Mouse (Mus musculus) liver, embryonic 12.5 days (tissue): ENCODE measurements around the gene Apba1. TPM values are rescaled to one million over a fixed set of nuclear protein-coding genes. Genes with fewer than 3 reads are reported as not detected.

ENCODE experiments used
- ATAC-seq: fragments of 200-750 bp; cut with Nextera tagmentation; 2 replicates; pipeline ENCODE4 v1.8.0; 2017; ENCODE audit warnings: moderate number of reproducible peaks, mild to moderate bottlenecking, moderate library complexity
- H3K27ac ChIP-seq: fragments of 300-500 bp; sonication (generic); 2 replicates; pipeline ENCODE4 v1.5.1; 2016; ENCODE audit warnings: mild to moderate bottlenecking
- H3K27me3 ChIP-seq: fragments of 300-500 bp; sonication (generic); replicated peaks from 2 replicates; pipeline ENCODE4 v1.6.1; 2016; ENCODE audit warnings: mild to moderate bottlenecking, moderate library complexity
- H3K36me3 ChIP-seq: fragments of 300-500 bp; sonication (generic); 2 replicates; pipeline ENCODE4 v1.6.1; 2016; ENCODE audit warnings: mild to moderate bottlenecking, moderate library complexity
- H3K4me1 ChIP-seq: fragments of 300-500 bp; sonication (generic); 2 replicates; pipeline ENCODE4 v1.6.1; 2016
- H3K4me2 ChIP-seq: fragments of 300-500 bp; sonication (generic); 2 replicates; pipeline ENCODE4 v1.6.1; 2016; ENCODE audit warnings: mild to moderate bottlenecking, moderate library complexity
- H3K4me3 ChIP-seq: fragments of 300-500 bp; sonication (generic); 2 replicates; pipeline ENCODE4 v1.5.1; 2016; ENCODE audit warnings: mild to moderate bottlenecking, moderate library complexity
- H3K9ac ChIP-seq: fragments of 300-500 bp; sonication (generic); 2 replicates; pipeline ENCODE4 v1.6.1; 2016; ENCODE audit warnings: mild to moderate bottlenecking, moderate library complexity
- H3K9me3 ChIP-seq: fragments of 300-500 bp; sonication (generic); replicated peaks from 2 replicates; pipeline ENCODE4 v1.6.1; 2016; ENCODE audit warnings: mild to moderate bottlenecking, moderate library complexity
- WGBS: fragments of 180-500 bp; shearing (Covaris S2); methylation state at CpG from one replicate; pipeline ENCODE4 v1.1.7; 2016; ENCODE audit not compliant: insufficient replicate concordance; 5-methylcytosine and 5-hydroxymethylcytosine counted together
- polyA plus RNA-seq: library from polyadenylated mRNA; unstranded; fragments of >200 nt; fragmentation: Nextera tagmentation; extraction: Ambion mirVana; gene quantifications from 2 replicates; pipeline ENCODE4 v1.2.1, GENCODE M21; 2016

Gene Apba1
- polyA plus RNA-seq, 1 experiment from 2014 or later = 0.01 TPM

- Histone ChIP-seq H3K4me2 (no peak overlapping the region), H3K9ac (no peak overlapping the region), H3K27ac (no peak overlapping the region), H3K4me1 (no peaks in the 10 kb centered on the region), H3K36me3 (no peaks in the 10 kb centered on the region), H3K9me3 (no peaks in the 10 kb centered on the region), H3K4me3 (no peak overlapping the region), H3K27me3 (no peaks in the 10 kb centered on the region)
- 70% methylated on average over 5 of the region's 5 CpGs for WGBS
- ATAC-seq = no peak
Observed at GRCm38 (mm10) chr19:23810512-23810911, 51.8 kb downstream of the Apba1 start.

DNA sequence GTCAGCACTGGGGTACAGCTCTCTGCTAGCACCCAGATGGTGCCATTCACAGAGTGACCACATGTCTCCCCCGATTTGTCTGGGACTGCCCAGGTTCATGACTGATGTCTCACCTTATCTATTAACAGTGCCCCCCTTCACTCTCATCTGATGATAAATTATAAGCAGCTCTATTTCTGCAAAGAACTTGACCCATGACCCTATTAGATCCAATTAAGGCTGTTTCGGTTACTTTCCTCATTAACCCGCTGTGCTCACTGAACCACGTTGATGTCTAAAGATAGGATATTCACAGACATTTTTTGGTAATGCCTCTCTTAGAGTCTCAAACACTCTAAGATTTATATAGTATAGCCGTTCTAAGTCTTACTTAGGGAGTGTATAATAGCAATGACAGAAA is 52.3 kb downstream of the Apba1 start:
- ATAC-seq = no peak
- no peaks in the 10 kb centered on the region for H3K27me3 ChIP-seq
- H3K4me2 ChIP-seq = no peak overlapping the region
- no peaks in the 10 kb centered on the region for H3K4me1 ChIP-seq
- no peaks in the 10 kb centered on the region for H3K36me3 ChIP-seq
- no peak overlapping the region for H3K27ac ChIP-seq
- WGBS = 75% methylated on average over 5 of the region's 5 CpGs
- no peak overlapping the region for H3K4me3 ChIP-seq
- H3K9ac ChIP-seq = no peak overlapping the region
- no peaks in the 10 kb centered on the region for H3K9me3 ChIP-seq

- Histone ChIP-seq H3K27me3 (no peaks in the 10 kb centered on the region), H3K4me2 (no peak overlapping the region), H3K4me3 (no peak overlapping the region), H3K4me1 (no peaks in the 10 kb centered on the region), H3K9me3 (no peaks in the 10 kb centered on the region), H3K9ac (no peak overlapping the region), H3K27ac (no peak overlapping the region), H3K36me3 (no peaks in the 10 kb centered on the region)
- ATAC-seq = no peak
- WGBS = 70% methylated on average over 13 of the region's 13 CpGs
Observed at GRCm38 (mm10) chr19:23816762-23817161, 58.1 kb downstream of the Apba1 start.

DNA sequence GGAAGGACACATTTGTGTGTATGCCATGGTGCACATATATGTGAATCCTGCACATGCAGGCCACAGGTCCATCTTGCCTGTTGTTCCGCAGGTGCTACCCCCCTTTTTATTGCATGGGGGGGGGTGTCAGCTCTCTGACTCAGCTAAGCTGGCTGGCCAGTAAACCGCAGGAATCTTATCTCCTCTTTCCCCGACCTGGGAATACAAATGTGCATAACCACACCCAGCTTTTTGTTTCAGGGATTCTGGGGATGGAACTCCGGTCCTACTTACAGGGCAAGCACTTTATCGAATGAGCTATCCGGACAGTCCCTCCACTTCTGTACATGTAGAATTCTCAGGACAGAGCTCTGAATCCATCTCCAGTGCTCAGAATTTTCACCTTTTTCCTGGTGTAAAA is 58.5 kb downstream of the Apba1 start:
- WGBS = 54% methylated on average over 6 of the region's 6 CpGs
- no peaks in the 10 kb centered on the region for H3K4me1 ChIP-seq
- H3K27ac ChIP-seq = no peak overlapping the region
- ATAC-seq = no peak
- H3K36me3 ChIP-seq = no peaks in the 10 kb centered on the region
- no peaks in the 10 kb centered on the region for H3K9me3 ChIP-seq
- no peak overlapping the region for H3K4me3 ChIP-seq
- H3K27me3 ChIP-seq = no peaks in the 10 kb centered on the region
- no peak overlapping the region for H3K4me2 ChIP-seq
- no peak overlapping the region for H3K9ac ChIP-seq

DNA sequence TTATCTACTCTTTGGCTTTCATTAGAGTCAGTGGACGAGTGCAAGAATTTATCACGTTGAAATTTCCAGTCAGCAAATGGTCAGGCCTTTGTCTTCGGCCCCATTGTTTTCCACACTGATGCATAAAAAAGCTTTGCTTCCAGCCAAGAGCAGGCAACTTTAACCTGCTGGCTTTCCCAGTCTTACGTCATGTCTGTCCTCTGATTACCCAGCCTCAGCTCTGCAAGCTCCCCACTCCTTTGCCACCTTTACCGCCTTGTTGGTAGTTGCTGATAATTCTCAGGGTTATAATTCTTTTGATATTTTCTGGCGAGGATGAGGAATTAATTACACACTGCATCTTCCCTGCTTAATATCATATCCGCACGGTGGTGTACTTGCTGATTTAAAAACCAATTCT is 61.2 kb downstream of the Apba1 start:
- no peak for ATAC-seq
- WGBS = 56% methylated on average over 8 of the region's 8 CpGs
- Histone ChIP-seq H3K27me3 (no peaks in the 10 kb centered on the region), H3K9me3 (no peaks in the 10 kb centered on the region), H3K36me3 (no peaks in the 10 kb centered on the region), H3K9ac (no peak overlapping the region), H3K4me3 (no peak overlapping the region), H3K4me1 (no peaks in the 10 kb centered on the region), H3K4me2 (no peak overlapping the region), H3K27ac (no peak overlapping the region)

DNA sequence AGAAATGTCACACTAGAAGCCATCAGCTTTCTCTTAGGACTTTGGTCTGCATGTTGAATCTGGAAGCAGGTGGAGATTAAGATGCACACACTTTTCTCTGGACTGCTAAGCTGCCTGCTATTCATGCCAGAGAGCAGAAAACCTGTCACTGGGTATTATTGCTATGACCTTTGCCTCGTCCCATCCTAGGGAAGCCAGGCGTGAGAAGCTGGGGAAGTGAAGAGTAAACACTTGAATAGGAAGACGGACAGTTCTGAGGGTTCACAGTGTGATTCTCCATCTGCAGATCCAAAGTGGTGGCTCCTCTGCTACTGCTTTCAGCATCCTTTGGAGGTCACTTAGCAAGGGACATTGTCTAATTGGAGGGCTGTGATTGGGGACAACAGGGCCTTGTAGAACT is 63.8 kb downstream of the Apba1 start:
- no peak overlapping the region for H3K4me2 ChIP-seq
- H3K4me3 ChIP-seq = no peak overlapping the region
- H3K27ac ChIP-seq = no peak overlapping the region
- H3K36me3 ChIP-seq = no peaks in the 10 kb centered on the region
- H3K4me1 ChIP-seq = no peaks in the 10 kb centered on the region
- ATAC-seq = no peak
- no peaks in the 10 kb centered on the region for H3K9me3 ChIP-seq
- WGBS = 55% methylated on average over 3 of the region's 3 CpGs
- no peaks in the 10 kb centered on the region for H3K27me3 ChIP-seq
- H3K9ac ChIP-seq = no peak overlapping the region

- Histone ChIP-seq H3K9me3 (no peaks in the 10 kb centered on the region), H3K36me3 (no peaks in the 10 kb centered on the region), H3K9ac (no peak overlapping the region), H3K4me2 (no peak overlapping the region), H3K27me3 (no peaks in the 10 kb centered on the region), H3K4me3 (no peak overlapping the region), H3K4me1 (no peaks in the 10 kb centered on the region), H3K27ac (no peak overlapping the region)
- ATAC-seq = no peak
- WGBS = 60% methylated on average over 4 of the region's 4 CpGs
Observed at GRCm38 (mm10) chr19:23823533-23823932, 64.8 kb downstream of the Apba1 start.

- no peak for ATAC-seq
- Histone ChIP-seq H3K27ac (no peak overlapping the region), H3K36me3 (no peaks in the 10 kb centered on the region), H3K27me3 (no peaks in the 10 kb centered on the region), H3K4me1 (no peaks in the 10 kb centered on the region), H3K4me3 (no peak overlapping the region), H3K9ac (no peak overlapping the region), H3K4me2 (no peak overlapping the region), H3K9me3 (no peaks in the 10 kb centered on the region)
- WGBS = 65% methylated on average over 8 of the region's 8 CpGs
Observed at GRCm38 (mm10) chr19:23826251-23826650, 67.6 kb downstream of the Apba1 start.

DNA sequence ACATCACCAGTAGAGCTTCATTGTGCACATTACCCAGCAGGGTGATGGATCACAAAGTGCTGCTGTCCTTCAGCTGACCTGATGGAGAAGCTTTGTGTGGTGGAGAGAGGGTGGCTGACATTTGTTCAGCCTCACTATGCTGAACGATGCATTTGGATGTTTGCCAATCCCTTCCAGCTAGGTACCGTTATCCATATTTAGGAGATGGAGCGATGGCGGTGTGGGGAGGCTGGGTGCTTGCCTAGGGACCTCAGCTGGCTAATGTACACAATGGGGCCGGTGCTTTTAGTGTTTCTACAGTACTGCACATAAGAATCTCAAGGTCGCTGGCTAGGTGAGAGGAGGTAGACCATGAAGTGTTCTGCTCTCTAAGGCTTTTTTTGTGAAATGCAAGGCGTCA is 72.1 kb downstream of the Apba1 start:
- no peak overlapping the region for H3K4me2 ChIP-seq
- 76% methylated on average over 7 of the region's 7 CpGs for WGBS
- no peaks in the 10 kb centered on the region for H3K36me3 ChIP-seq
- no peak overlapping the region for H3K27ac ChIP-seq
- H3K9ac ChIP-seq = no peak overlapping the region
- H3K27me3 ChIP-seq = no peaks in the 10 kb centered on the region
- H3K9me3 ChIP-seq = no peaks in the 10 kb centered on the region
- no peak overlapping the region for H3K4me3 ChIP-seq
- ATAC-seq = no peak
- H3K4me1 ChIP-seq = no peaks in the 10 kb centered on the region

DNA sequence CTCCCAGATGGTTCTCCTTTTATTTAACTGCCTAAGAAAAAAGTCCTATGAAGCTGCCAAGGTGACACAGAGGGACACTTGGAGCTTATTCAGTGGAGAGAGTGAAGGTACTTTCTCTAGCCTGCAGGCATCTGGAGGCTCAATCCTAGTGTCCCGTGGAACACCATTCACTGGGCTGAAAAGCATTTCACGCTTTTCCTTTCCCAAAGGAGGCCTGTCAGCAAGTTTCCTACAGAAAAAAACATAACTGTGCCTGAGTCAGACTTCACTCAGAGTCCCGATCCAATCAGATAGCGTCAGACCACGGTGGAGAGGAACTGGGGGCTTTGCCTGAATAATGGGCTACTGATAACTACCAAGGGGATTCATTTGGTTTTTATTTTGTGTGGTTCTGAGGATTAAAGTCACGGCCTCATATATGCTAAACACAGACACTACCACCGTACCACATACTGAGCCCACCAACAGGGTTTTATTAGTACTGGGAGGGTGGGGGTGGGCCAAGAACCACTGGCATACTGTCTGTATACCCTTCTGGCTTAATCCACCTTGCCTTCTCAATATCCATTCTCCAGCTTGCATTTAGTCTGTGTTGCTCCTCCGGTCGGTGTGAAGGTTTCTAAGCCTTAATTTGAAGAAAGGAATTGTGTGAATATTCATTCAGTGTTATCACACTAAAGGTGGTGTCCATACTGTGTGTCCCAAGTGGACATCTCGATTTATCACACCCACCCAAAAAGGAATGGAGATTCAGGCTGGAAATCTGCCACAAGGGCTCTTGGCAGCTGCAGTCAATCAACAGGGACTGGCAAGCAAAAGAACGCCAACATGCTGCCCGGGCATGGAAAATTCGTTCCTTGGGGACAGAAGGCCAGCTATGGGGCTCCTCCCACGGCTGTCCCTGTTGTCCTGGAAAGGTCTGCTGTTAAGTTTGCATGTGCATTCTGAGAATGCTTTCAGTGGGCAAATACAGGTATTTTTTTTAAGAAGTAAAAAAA is 75.3 kb downstream of the Apba1 start:
- H3K4me1 ChIP-seq = no peaks in the 10 kb centered on the region
- no peak overlapping the region for H3K27ac ChIP-seq
- no peak for ATAC-seq
- H3K4me3 ChIP-seq = no peak overlapping the region
- H3K9ac ChIP-seq = no peak overlapping the region
- no peaks in the 10 kb centered on the region for H3K9me3 ChIP-seq
- H3K4me2 ChIP-seq = no peak overlapping the region
- no peaks in the 10 kb centered on the region for H3K36me3 ChIP-seq
- 57% methylated on average over 14 of the region's 14 CpGs for WGBS
- H3K27me3 ChIP-seq = no peaks in the 10 kb centered on the region

DNA sequence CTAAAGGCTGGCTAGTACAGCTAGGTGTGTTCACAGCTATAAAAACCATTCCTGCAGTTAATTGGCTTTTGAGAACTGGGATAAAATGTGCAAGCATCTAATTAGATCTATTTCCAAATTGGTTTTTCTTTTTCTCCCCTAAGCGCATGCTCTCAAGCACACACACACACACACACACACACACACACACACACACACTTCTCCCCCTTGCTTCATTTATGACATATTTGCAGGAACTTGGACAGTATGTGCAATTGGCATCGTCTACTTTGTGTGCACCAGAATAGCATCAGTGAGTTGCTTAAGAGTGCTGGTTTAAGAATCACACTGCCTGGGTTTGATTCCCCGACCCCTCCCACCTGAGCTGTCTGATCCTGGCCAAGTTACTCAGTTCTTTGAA is 76.0 kb downstream of the Apba1 start:
- Histone ChIP-seq H3K4me3 (no peak overlapping the region), H3K4me1 (no peaks in the 10 kb centered on the region), H3K9ac (no peak overlapping the region), H3K9me3 (no peaks in the 10 kb centered on the region), H3K4me2 (no peak overlapping the region), H3K36me3 (no peaks in the 10 kb centered on the region), H3K27me3 (no peaks in the 10 kb centered on the region), H3K27ac (no peak overlapping the region)
- 67% methylated on average over 3 of the region's 3 CpGs for WGBS
- no peak for ATAC-seq

GRCm38 (mm10) chr19:23855832-23856231 is 97.1 kb downstream of the Apba1 start:
- H3K36me3 ChIP-seq = no peaks in the 10 kb centered on the region
- no peaks in the 10 kb centered on the region for H3K9me3 ChIP-seq
- no peak overlapping the region for H3K9ac ChIP-seq
- H3K27me3 ChIP-seq = no peaks in the 10 kb centered on the region
- H3K27ac ChIP-seq = no peak overlapping the region
- 69% methylated on average over 7 of the region's 7 CpGs for WGBS
- no peaks in the 10 kb centered on the region for H3K4me1 ChIP-seq
- no peak overlapping the region for H3K4me3 ChIP-seq
- no peak overlapping the region for H3K4me2 ChIP-seq
- ATAC-seq = no peak

GRCm38 (mm10) chr19:23858091-23858490 is 99.4 kb downstream of the Apba1 start:
- Histone ChIP-seq H3K27ac (no peak overlapping the region), H3K27me3 (no peaks in the 10 kb centered on the region), H3K9me3 (no peaks in the 10 kb centered on the region), H3K4me2 (no peak overlapping the region), H3K36me3 (no peaks in the 10 kb centered on the region), H3K4me3 (no peak overlapping the region), H3K9ac (no peak overlapping the region), H3K4me1 (no peaks in the 10 kb centered on the region)
- ATAC-seq = no peak
- 72% methylated on average over 4 of the region's 4 CpGs for WGBS
